Mouse (Mus musculus): ENCODE measurements around the gene Uncx. TPM values are rescaled to one million over a fixed set of nuclear protein-coding genes. Genes with fewer than 3 reads are reported as not detected.

The Uncx gene
- total and polyA plus RNA-seq, 2 experiments from 2014 or later = not detected

DNA sequence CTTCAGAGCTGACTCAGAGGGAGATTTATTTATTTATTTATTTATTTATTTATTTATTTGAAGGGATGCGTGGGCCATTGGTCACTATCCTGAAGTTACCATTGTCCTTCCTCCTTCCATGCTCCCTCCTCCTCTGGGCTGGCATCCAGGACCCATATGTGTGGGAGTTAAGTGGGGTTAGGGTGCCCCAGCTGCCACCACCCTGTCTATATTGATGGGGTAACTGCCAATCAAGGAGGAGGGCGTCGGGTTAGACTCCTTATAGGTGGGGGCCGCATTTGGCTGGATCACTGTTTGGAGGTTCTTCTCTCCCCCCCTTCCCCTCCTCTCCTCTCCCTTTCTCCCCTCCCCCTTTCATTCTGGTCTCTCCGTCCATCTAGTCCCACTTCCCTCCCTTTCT, 738 bp upstream of the Uncx start:
- H3K4me1 ChIP-seq (ENCODE audit: control insufficient read depth, insufficient read depth) = no peaks in the 10 kb centered on the region
- H3K27ac ChIP-seq (ENCODE audit: low read depth) = no peak overlapping the region
- no peaks in the 10 kb centered on the region for H3K9me3 ChIP-seq (replicated peaks; ENCODE audit: control insufficient read depth, low read length)
- no peak overlapping the region for H3K9ac ChIP-seq (replicated peaks; ENCODE audit: low read depth, low read length)
- no peak overlapping the region for H3K4me2 ChIP-seq (ENCODE audit: low read depth, low read length)
- H3K27me3 ChIP-seq (ENCODE audit: control insufficient read depth, insufficient read depth, low read length) = peaks cover 98% of the 10 kb centered on the region
- TF ChIP-seq EP300 (IDR thresholded peaks at IDR 0.05; ENCODE audit: low read depth) (no peak), CTCF (IDR thresholded peaks at IDR 0.05; ENCODE audit: low read depth) (no peak)
- 3% methylated on average over 5 of the region's 5 CpGs for WGBS
- ATAC-seq (ENCODE audit: insufficient read depth, low read depth) (no peak), DNase-seq (ENCODE audit: low spot score) (no peak)
- H3K4me3 ChIP-seq (ENCODE audit: low read depth, low read length) = no peak overlapping the region
- H3K36me3 ChIP-seq (replicated peaks; ENCODE audit: control insufficient read depth, insufficient read depth, low read length) = no peaks in the 10 kb centered on the region

GRCm38 (mm10) chr5:139543650-139544270, 466 bp downstream of the Uncx start:
- WGBS = 2% methylated on average over 53 of the region's 71 CpGs

GRCm38 (mm10) chr5:139544271-139545135, 1.2 kb downstream of the Uncx start:
- H3K4me1 ChIP-seq (ENCODE audit: control insufficient read depth, insufficient read depth) = no peaks in the 10 kb centered on the region
- no peak overlapping the region for H3K27ac ChIP-seq (ENCODE audit: low read depth)
- no peak overlapping the region for H3K9ac ChIP-seq (replicated peaks; ENCODE audit: low read depth, low read length)
- TF ChIP-seq EP300 (IDR thresholded peaks at IDR 0.05; ENCODE audit: low read depth) = no peak
- no peak for TF ChIP-seq CTCF (IDR thresholded peaks at IDR 0.05; ENCODE audit: low read depth)
- whole genome bisulfite sequencing = 2% methylated on average over 53 of the region's 54 CpGs
- H3K4me3 ChIP-seq (ENCODE audit: low read depth, low read length) = no peak overlapping the region
- ATAC-seq (ENCODE audit: insufficient read depth, low read depth) (no peak), DNase-seq (ENCODE audit: low spot score) (no peak)
- peaks cover 97% of the 10 kb centered on the region for H3K27me3 ChIP-seq (ENCODE audit: control insufficient read depth, insufficient read depth, low read length)
- no peaks in the 10 kb centered on the region for H3K36me3 ChIP-seq (replicated peaks; ENCODE audit: control insufficient read depth, insufficient read depth, low read length)
- H3K4me2 ChIP-seq (ENCODE audit: low read depth, low read length) = no peak overlapping the region
- H3K9me3 ChIP-seq (replicated peaks; ENCODE audit: control insufficient read depth, low read length) = no peaks in the 10 kb centered on the region

More at GRCm38 (mm10) chr5:139543650-139544270, 466 bp downstream of the Uncx start:
- Histone ChIP-seq H3K4me1 (ENCODE audit: control insufficient read depth, insufficient read depth) (no peaks in the 10 kb centered on the region), H3K9ac (replicated peaks; ENCODE audit: low read depth, low read length) (no peak overlapping the region), H3K36me3 (replicated peaks; ENCODE audit: control insufficient read depth, insufficient read depth, low read length) (no peaks in the 10 kb centered on the region), H3K9me3 (replicated peaks; ENCODE audit: control insufficient read depth, low read length) (no peaks in the 10 kb centered on the region), H3K27ac (ENCODE audit: low read depth) (no peak overlapping the region), H3K4me3 (ENCODE audit: low read depth, low read length) (peak overlapping the region; percentile 22), H3K4me2 (ENCODE audit: low read depth, low read length) (peak overlapping the region; percentile 17; the same call in 1 of the 2 replicates), H3K27me3 (ENCODE audit: control insufficient read depth, insufficient read depth, low read length) (peaks cover 97% of the 10 kb centered on the region)
- DNase-seq (ENCODE audit: low spot score) (no peak), ATAC-seq (ENCODE audit: insufficient read depth, low read depth) (no peak)
- no peak for TF ChIP-seq CTCF (IDR thresholded peaks at IDR 0.05; ENCODE audit: low read depth)
- TF ChIP-seq EP300 (IDR thresholded peaks at IDR 0.05; ENCODE audit: low read depth) = no peak

DNA sequence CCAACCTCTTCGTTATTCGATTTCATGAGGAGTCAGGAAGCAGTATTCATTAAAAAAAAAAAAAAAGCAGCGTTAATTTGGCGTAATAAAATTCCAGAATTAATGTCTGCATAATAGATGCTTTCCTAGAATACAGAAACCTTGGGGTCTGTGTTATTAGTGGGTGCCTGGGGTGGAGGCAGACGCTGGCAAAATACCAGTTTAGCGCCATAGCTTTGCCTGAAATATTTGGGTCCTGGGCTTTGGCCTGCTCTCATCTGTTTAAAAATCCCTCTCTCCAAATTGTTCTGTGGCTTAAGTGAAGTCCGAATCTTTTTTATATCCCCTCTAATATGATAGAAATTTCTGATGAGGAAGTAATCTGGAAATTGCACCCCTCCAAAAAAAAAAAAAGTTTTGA, 1.9 kb downstream of the Uncx start:
- Histone ChIP-seq H3K27ac (ENCODE audit: low read depth) (no peak overlapping the region), H3K36me3 (replicated peaks; ENCODE audit: control insufficient read depth, insufficient read depth, low read length) (no peaks in the 10 kb centered on the region), H3K4me2 (ENCODE audit: low read depth, low read length) (no peak overlapping the region), H3K4me1 (ENCODE audit: control insufficient read depth, insufficient read depth) (no peaks in the 10 kb centered on the region), H3K4me3 (ENCODE audit: low read depth, low read length) (no peak overlapping the region), H3K27me3 (ENCODE audit: control insufficient read depth, insufficient read depth, low read length) (peaks cover 98% of the 10 kb centered on the region), H3K9ac (replicated peaks; ENCODE audit: low read depth, low read length) (no peak overlapping the region), H3K9me3 (replicated peaks; ENCODE audit: control insufficient read depth, low read length) (no peaks in the 10 kb centered on the region)
- no peak for DNase-seq (ENCODE audit: low spot score)
- 7% methylated on average over 7 of the region's 7 CpGs for WGBS
- ATAC-seq (ENCODE audit: insufficient read depth, low read depth) = no peak
- no peak for TF ChIP-seq CTCF (IDR thresholded peaks at IDR 0.05; ENCODE audit: low read depth)
- no peak for TF ChIP-seq EP300 (IDR thresholded peaks at IDR 0.05; ENCODE audit: low read depth)

- no peak for TF ChIP-seq EP300 (IDR thresholded peaks at IDR 0.05; ENCODE audit: low read depth)
- no peak for TF ChIP-seq CTCF (IDR thresholded peaks at IDR 0.05; ENCODE audit: low read depth)
- Histone ChIP-seq H3K4me2 (ENCODE audit: low read depth, low read length) (no peak overlapping the region), H3K9ac (replicated peaks; ENCODE audit: low read depth, low read length) (no peak overlapping the region), H3K27me3 (ENCODE audit: control insufficient read depth, insufficient read depth, low read length) (peaks cover 98% of the 10 kb centered on the region), H3K36me3 (replicated peaks; ENCODE audit: control insufficient read depth, insufficient read depth, low read length) (no peaks in the 10 kb centered on the region), H3K27ac (ENCODE audit: low read depth) (no peak overlapping the region), H3K4me1 (ENCODE audit: control insufficient read depth, insufficient read depth) (no peaks in the 10 kb centered on the region), H3K4me3 (ENCODE audit: low read depth, low read length) (no peak overlapping the region), H3K9me3 (replicated peaks; ENCODE audit: control insufficient read depth, low read length) (no peaks in the 10 kb centered on the region)
- no peak for ATAC-seq (ENCODE audit: insufficient read depth, low read depth)
- DNase-seq (ENCODE audit: low spot score) = no peak
- 10% methylated on average over 9 of the region's 9 CpGs for WGBS
These were observed 2.5 kb downstream of the Uncx start for GRCm38 (mm10) chr5:139545673-139546335.
